Mouse (Mus musculus) olfactory bulb, adult 2 months (tissue): ENCODE data around the gene Pla2g4a. TPM values are rescaled to one million over a fixed set of nuclear protein-coding genes. Genes with fewer than 3 reads are reported as not detected.
"Not testable (repeated sequence)": the region's sequence is repeated elsewhere in the genome, so short reads cannot be mapped to it uniquely, and the experiment has no call there.

Experiments
- H3K27ac ChIP-seq: fragments of 200-500 bp; 2 replicates; pipeline ENCODE4 v1.5.1; 2012; ENCODE audit warnings: low read depth, low read length; ENCODE audit not compliant: insufficient read depth
- H3K4me1 ChIP-seq: fragments of 200-500 bp; 2 replicates; pipeline ENCODE4 v1.6.1; 2012; ENCODE audit warnings: low read length; ENCODE audit not compliant: control insufficient read depth, insufficient read depth
- H3K4me3 ChIP-seq: fragments of 200-500 bp; 2 replicates; pipeline ENCODE4 v1.5.1; 2012; ENCODE audit warnings: mild to moderate bottlenecking, low read depth, low read length, moderate library complexity; ENCODE audit not compliant: insufficient read depth
- CTCF ChIP-seq: fragments of 200-500 bp; IDR thresholded peaks from 2 replicates; pipeline ENCODE4 v1.5.1; 2012; ENCODE audit warnings: low read depth, mild to moderate bottlenecking, low read length, moderate library complexity; ENCODE audit not compliant: insufficient read depth
- POLR2A ChIP-seq: fragments of 200-500 bp; IDR thresholded peaks from 2 replicates; pipeline ENCODE4 v1.6.1; 2012; ENCODE audit warnings: mild to moderate bottlenecking, low read depth, low read length, moderate library complexity; ENCODE audit not compliant: insufficient read depth
- WGBS: fragments of 180-500 bp; shearing (Covaris S2); methylation state at CpG from one replicate; pipeline ENCODE4 v1.1.7; 2018; 5-methylcytosine and 5-hydroxymethylcytosine counted together
- polyA plus RNA-seq: library from polyadenylated mRNA; stranded (reverse); fragments of >200 nt; gene quantifications from 2 replicates; pipeline ENCODE4 v1.2.4, GENCODE M21; 2012; ENCODE audit warnings: low replicate concordance; ENCODE audit not compliant: missing spikeins, insufficient read depth, insufficient read length

Gene Pla2g4a
- polyA plus RNA-seq, 1 experiment, result not detected

DNA sequence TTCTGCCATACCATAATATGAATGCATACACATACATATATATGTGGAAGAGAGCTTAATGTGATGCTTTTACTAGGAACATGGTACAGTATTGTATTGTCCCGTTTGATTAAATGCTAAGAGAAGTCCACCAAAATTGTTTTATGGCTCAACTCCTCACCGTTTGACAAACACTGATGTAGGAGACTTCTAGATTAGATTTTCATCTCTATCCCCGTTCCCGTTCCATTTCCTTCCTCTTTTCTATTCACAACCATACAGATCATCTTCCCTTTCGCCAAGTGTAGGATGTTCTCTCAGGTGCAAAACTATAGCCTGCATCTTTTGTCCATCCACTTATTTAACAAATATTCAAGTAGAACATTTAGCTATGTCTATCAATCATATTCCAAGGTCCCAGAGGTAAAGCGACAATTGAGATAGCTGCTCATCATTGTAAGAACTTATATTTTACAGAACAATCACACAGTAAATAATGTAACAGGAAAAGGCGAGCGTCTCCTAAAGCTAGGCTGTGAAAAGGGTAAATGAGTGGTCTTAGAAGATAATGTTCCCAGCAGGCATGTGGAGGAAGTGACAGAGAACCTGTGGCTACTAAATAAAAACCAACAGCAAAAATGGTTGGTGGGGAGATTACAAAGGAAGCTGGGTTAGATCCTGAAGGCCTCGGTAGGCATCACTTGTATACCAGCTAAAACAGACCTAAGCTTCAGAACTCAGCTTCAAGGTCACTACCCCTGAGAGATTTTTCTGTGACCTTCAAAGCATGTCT, 21.6 kb downstream of the Pla2g4a start:
- TF ChIP-seq CTCF (no peak), POLR2A (no peak)
- Histone ChIP-seq H3K4me3 (no peak overlapping the region), H3K27ac (no peak overlapping the region), H3K4me1 (no peaks in the 10 kb centered on the region)
- WGBS, result 90% methylated on average over 9 of the region's 9 CpGs

DNA sequence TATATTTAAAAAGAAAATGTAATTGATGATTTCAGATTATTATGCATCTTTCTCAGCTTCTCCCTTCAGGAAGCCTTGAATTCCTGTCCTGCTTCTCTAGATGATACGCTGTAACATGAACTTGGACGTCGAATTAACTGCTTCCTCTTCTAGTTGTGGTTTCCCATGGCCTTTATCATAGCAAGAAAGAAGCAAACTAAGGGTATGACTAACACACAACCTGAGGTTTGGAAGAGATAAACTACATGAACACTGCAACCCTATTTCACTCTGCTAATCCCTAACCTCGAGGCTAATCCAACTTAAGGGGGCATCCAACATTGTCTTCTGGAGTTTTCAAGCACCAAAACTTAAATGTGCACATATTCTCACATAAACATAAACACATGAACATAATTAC, 23.3 kb downstream of the Pla2g4a start:
- Histone ChIP-seq H3K27ac (no peak overlapping the region), H3K4me1 (no peaks in the 10 kb centered on the region), H3K4me3 (no peak overlapping the region)
- WGBS, result 92% methylated on average over 4 of the region's 4 CpGs
- no peak for TF ChIP-seq POLR2A
- TF ChIP-seq CTCF, result no peak

DNA sequence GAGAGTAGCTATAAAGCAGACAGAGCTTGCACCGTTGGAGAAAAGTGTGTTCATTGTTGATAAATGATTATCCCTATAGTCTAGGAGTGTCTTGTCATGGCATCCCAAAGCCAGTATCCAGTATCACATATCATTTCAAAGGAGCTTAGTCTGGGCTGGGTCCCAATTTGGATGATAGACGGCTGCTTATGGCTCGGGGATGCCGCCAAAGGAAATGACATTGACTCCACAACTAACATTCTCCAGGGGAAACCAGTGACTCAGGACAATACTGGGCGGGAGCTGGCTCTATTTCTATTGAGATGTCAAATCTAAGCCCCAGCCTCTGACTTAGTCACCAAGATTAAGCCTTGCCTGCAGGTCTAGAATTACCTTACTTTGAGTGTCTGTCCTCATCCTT, 31.9 kb downstream of the Pla2g4a start:
- Histone ChIP-seq H3K27ac (no peak overlapping the region), H3K4me3 (no peak overlapping the region), H3K4me1 (no peaks in the 10 kb centered on the region)
- WGBS, result 76% methylated on average over 5 of the region's 5 CpGs
- TF ChIP-seq POLR2A, result no peak
- TF ChIP-seq CTCF, result no peak

DNA sequence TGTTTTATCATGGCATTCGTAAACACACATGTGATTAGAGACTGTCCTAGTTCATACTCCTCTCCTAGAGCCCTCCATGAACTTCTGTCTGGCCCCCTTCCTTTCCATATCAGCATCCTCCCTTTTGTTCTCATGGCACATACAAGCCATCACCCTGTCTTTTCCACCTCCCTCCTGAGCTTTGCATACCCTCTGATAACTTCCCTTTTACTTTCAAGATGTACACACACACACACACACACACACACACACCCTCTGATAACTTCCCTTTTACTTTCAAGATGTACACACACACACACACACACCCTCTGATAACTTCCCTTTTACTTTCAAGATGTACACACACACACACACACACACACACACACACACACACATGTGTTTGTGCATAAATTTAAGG, 37.4 kb downstream of the Pla2g4a start:
- H3K4me1 ChIP-seq, H3K4me3 ChIP-seq, H3K27ac ChIP-seq: not testable (repeated sequence)
- WGBS, result 87% methylated on average over 1 of the region's 1 CpGs

GRCm38 (mm10) chr1:149922219-149922618, 38.9 kb downstream of the Pla2g4a start:
- TF ChIP-seq CTCF (no peak), POLR2A (no peak)
- WGBS, result 44% methylated on average over 1 of the region's 1 CpGs

DNA sequence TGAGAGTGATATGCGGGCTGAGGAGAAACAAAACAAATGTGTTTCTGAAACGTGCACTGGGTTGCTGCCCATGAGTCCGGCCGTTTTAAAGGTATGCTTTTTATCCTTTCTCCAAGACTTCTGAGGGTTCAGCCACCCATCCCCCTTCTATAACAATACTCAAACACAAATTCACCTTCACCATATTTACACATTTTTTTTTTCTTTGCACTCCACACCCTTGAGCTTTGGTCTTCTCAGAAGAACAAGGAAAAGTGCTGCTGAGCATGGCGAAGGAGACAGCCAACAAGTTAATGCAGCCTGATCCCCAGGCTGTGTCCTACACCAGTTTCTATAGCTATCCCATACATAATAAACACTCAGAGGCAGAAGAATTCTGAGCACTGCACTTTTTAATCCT, 39.8 kb downstream of the Pla2g4a start:
- Histone ChIP-seq H3K4me1 (no peaks in the 10 kb centered on the region), H3K4me3 (no peak overlapping the region), H3K27ac (no peak overlapping the region)
- 93% methylated on average over 5 of the region's 5 CpGs for WGBS
- TF ChIP-seq CTCF (no peak), POLR2A (no peak)

More at GRCm38 (mm10) chr1:149922219-149922618, 38.9 kb downstream of the Pla2g4a start:
- Histone ChIP-seq H3K4me3 (no peak overlapping the region), H3K4me1 (no peaks in the 10 kb centered on the region), H3K27ac (no peak overlapping the region)

- 79% methylated on average over 7 of the region's 7 CpGs for WGBS
These were observed 41.8 kb downstream of the Pla2g4a start for GRCm38 (mm10) chr1:149919301-149919700.

DNA sequence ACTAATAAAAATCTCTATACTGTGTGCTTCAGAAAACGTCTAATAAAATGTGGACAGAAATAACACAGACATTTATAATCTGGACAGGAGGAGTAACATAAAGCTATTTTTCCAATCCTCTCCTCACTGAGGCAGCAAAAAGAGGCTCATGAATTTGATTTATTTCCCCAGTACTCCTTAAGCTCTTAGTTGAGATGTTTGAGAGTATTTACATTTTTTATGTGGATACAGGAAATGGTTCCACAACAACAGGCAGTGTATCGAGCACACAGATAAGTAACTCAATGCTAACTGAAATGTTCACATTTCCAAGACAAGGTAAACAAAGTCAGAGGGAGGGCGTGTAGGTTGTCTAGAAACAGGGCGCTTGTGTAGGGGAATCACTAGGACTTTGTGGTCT, 48.1 kb downstream of the Pla2g4a start:
- TF ChIP-seq CTCF (no peak), POLR2A (no peak)
- Histone ChIP-seq H3K27ac (no peak overlapping the region), H3K4me3 (no peak overlapping the region), H3K4me1 (no peaks in the 10 kb centered on the region)
- WGBS, result 84% methylated on average over 4 of the region's 4 CpGs

More at GRCm38 (mm10) chr1:149919301-149919700, 41.8 kb downstream of the Pla2g4a start:
- TF ChIP-seq CTCF (no peak), POLR2A (no peak)
- no peaks in the 10 kb centered on the region for H3K4me1 ChIP-seq
- no peak overlapping the region for H3K27ac ChIP-seq
- no peak overlapping the region for H3K4me3 ChIP-seq

GRCm38 (mm10) chr1:149911050-149911449, 50.0 kb downstream of the Pla2g4a start:
- WGBS, result 84% methylated on average over 4 of the region's 4 CpGs
- no peak overlapping the region for H3K27ac ChIP-seq
- no peak for TF ChIP-seq CTCF
- TF ChIP-seq POLR2A, result no peak
- H3K4me1 ChIP-seq, result no peaks in the 10 kb centered on the region
- no peak overlapping the region for H3K4me3 ChIP-seq
